Mouse (Mus musculus) testis, adult 2 months (tissue): Measurements from ENCODE around the gene Slc5a6.

Experiments
- CTCF ChIP-seq: fragments of 200-500 bp; IDR thresholded peaks from 2 replicates; pipeline ENCODE4 v1.5.1; 2012; ENCODE audit warnings: low read depth, mild to moderate bottlenecking, inconsistent platforms, low read length, moderate library complexity; ENCODE audit not compliant: control insufficient read depth, insufficient read depth, insufficient replicate concordance
- POLR2A ChIP-seq: fragments of 200-500 bp; IDR thresholded peaks from 2 replicates; pipeline ENCODE4 v1.6.1; 2012; ENCODE audit warnings: low read depth, mild to moderate bottlenecking, inconsistent platforms, low read length, moderate library complexity; ENCODE audit not compliant: control insufficient read depth

DNA sequence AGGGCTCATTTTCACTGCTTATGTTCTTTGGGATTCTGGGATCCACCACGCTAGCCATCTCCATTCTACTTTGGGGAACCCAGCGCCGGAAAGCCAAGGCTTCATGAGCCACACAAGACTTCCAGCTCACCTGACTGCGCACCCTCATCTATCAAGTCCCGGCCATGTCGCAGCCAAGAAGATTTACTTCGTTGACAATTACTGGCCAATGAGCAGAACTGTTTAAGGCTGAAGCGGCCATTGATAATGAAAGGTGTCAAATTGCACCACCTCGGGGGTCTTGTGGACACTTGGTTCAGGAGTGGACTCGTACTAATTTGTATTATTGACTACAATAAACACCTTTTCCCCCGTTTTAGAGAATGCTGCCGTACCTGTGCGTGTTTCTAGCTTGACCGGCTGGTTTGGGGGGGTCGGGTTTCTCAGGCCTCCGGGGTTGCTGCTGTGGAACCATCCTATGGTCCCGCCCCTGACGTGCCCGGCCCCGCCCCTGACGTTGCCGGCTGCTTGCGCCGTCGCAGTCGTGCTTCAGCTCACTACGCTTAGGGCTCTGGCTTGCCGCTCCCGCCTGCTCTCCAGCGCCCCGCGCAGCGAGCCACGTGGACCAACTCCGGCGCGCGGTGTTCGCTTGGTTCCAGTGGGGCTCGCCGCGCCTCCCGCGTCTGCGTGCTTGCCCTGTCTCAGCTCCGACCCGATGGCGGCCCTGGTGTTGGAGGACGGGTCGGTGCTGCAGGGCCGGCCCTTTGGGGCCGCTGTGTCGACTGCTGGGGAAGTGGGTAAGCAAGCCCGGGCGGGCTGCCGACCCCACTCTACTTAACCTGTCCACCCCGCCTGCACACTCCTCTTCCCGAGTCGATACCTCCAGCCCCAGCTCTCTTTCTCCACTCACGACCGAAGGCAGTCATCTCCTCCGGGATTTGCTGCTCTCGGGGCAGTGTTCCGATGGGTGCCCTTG, 5.8 kb upstream of the Slc5a6 start, which contains the start of gene Cad:
- TF ChIP-seq POLR2A = peak; percentile 52
- TF ChIP-seq CTCF = no peak
